Mouse (Mus musculus) cerebellum, adult 2 months (tissue): ENCODE measurements around the gene Actl10.

Source experiments
- CTCF ChIP-seq: fragments of 200-500 bp; IDR thresholded peaks from 2 replicates; pipeline ENCODE4 v1.5.1; 2011; ENCODE audit warnings: low read depth, mild to moderate bottlenecking, control low read depth, low read length, moderate library complexity, borderline replicate concordance; ENCODE audit not compliant: insufficient read depth
- POLR2A ChIP-seq: fragments of 200-500 bp; IDR thresholded peaks from 2 replicates; pipeline ENCODE4 v1.6.1; 2011; ENCODE audit warnings: low read length, control low read depth, borderline replicate concordance; ENCODE audit not compliant: insufficient read depth

DNA sequence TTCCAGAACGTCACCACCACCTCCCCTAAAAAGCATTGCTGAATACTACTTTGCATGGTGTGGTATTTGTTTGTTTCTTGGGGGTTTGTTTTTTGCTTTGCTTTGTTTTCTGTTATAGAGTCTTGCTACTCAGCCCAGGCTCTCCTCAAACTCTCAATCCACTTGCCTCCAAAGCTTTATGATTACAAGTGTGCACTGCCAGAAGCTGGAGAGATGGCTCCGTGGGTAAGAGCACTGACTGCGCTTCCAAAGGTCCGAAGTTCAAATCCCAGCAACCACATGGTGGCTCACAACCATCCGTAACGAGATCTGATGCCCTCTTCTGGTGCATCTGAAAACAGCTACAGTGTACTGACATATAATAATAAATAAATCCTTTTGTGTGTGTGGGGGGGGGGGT lies 49.0 kb downstream of the Actl10 start:
- TF ChIP-seq CTCF, result no peak
- TF ChIP-seq POLR2A, result no peak
